Mouse (Mus musculus) cerebellum, postnatal 25 days (tissue): ENCODE data around the gene Itpr2.

Experiments
- DNase-seq, 2 experiments: peaks; one replicate each; pipeline ENCODE4 v3.0.0; 2021; ENCODE audit warnings: mixed read lengths in 2 of 2

Gene Itpr2

DNA sequence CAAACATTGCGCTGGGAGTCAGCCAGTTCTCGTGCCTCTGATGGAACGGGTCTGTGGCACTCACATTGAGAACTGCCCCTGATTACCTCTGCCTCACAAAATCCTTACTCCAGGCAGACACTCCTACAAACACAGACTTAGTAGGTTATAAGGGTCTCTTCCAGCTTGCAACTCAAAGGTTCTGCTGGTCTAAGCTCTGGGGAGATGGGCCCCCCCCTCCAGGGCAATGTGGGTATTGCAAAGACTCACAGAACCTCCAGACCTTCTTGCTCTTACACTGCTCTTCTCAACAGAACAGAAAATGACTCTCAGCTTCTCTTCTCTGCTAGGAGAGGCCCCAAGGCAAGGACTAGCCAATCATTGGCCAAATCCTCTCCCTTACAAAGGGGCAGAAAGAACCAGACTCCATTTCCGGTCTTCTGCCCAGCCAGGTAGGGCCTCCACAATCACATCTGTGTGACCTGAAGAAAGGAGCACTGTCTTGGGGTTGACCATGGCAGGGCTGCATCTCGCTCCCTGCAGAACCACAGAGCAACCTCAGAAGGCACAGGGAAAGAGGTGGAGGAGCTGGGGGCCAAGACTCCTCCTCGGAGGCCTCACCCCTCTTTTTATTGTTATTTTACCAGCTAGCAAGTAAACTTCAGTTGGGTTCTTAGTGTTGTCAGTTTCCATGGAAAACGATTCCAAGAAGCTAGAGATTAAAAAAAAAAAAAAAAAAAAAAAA is 244.9 kb downstream of the Itpr2 start:
- no peak for DNase-seq

DNA sequence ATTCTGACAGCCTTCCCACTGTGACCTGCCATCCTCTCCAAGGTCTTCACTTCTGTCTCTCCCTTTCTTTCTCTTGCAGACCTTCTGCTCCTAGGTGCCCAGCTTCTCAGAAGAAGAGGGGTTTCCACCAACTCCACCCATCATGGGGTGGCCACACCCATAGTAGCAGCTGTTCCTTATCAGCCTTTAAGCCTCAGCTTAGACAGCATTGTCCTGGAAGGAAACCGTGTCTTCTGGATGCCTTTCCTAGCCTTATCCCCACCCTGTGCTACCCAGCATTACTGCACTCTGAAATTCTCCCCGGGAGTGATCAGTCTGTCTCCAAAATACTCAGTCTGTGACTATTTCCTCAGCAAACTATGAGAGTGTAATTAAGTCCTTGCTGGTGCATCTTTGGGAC is 245.6 kb downstream of the Itpr2 start:
- no peak for DNase-seq

DNA sequence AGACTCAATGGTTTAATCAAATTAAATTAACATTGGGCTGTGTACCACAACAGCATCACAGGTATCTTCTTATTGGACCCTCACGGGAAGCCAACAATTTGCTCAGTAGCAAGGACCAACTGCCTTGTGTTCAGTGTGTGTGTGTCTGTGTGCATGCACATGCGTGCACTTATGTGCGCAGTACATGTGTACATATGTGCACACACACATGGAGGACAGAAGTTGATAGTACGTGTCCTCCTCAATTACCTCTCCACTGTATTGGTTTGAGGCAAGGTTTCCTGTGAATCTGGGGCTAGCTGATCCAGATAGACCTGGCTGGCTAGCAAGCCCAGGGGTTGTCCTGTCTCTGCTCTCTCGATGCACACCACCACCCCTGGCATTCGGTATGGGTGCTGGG is 246.4 kb downstream of the Itpr2 start:
- DNase-seq: no peak

DNA sequence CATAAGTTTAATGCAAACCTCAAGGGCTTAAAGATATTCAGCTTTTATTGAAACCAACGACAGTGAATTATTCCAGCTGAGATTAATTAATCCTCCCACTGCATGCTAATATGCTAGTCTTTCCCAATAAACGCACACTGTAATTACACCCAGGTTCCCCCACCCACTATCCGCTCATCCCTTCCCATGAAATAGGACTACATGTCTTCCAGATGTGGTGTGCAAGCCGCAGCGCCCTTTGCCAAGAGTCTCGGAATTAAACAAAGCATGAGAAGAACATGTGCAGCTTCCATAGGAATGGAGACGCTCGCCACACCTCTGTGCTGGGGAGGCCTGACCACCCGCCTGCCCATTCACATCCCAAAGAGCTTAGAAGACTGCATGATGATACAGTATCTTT is 247.1 kb downstream of the Itpr2 start:
- no peak for DNase-seq

DNA sequence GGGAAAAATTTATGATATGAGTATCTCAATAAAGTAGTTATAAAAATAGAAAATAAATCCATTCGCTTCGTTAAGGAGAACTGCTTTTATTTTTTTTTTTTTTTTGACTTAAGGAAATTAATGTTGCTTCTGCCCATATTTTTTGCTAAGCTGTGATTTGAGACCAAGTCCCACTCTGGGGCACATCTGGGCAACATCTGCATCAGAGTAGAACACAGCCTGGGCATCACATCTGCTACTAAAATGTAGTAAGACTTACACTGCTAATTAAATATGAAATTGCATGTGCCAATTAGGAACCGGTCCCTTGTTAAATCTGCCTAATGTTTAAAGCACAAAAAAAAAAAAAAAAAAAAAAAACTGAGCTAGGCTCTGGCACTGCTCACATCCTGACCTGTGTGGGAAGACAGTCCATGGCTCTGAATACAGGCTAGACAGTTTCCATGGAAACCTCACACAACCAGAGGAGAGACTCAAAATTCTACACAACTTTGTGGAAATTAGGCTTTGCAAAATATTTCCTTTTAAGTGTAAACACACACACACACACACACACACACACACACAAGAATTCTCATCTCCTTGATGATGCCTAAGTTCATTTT is 247.7 kb downstream of the Itpr2 start:
- no peak for DNase-seq

DNA sequence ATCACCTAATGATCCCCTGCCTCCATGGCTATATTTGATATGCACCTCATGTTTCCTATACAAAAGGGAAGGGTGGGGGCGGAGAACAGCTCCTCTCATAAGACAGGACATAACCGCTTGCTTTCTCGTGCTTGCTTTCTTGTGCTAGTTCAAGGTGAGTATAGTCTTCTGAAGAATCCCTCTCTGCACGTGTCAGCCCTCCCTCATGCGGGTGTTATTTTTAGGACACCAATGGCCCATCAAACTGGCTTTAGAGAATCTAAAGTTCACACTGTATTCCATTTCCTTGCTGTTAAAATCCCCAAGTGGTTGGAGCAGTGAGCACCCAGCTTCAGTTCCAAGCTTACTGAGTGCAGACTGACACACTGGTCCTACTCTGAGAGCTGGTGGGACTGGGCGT is 252.9 kb downstream of the Itpr2 start:
- no peak for DNase-seq

DNA sequence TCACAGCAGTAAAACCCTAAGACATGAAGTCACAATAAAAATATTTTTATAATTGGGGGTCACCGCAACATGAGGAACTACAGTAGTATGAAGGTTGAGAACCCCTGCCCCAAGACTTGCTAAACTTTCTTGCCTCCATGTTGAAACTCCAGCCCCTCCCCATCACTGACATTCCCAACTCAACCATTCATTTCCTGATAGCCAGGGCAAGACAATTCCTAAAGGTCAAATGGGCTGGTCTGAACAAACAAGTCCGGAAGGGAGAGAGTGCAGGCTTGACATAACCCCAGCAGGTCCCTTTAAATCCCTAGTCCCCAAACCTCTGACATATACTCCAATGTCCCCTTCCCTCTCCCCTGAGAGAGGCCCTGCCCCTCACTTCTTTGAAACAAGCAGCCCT is 253.7 kb downstream of the Itpr2 start:
- DNase-seq: no peak

DNA sequence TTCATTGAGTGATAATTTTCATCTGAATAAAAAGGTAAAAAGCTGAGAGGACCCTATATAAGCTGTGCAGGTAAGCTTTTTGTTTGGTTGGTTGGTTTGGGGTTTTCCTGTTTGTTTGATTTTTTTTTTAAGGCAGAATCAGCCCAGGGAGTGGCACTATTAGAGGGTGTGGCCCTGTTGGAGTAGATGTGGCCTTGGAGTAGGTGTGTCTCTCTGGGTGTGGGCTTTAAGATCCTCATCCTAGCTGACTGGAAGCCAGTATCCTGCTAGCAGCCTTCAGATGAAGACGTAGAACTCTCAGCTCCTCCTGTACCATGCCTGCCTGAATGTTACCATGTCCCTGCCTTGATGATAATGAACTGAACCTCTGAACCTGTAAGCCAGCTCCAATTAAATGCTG is 254.1 kb downstream of the Itpr2 start:
- DNase-seq: no peak

DNA sequence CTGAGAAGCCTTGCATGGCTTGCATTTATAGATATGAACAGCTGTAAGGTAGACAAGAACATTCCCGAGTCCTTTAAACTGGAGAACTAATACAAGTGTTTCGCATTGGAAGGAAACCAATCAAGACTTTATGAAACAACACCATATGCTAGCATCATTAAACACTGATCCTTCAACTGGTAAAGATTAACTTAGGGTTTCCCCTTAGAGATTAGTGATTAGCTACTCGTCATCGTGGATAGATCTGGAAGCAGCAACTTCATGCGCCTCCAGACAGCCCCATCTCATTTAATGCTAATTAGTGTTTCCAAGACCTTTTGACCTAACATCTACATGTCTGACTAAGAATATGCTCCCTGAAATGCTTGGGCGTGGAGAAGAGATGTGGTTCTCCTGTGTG is 255.7 kb downstream of the Itpr2 start:
- DNase-seq: no peak

DNA sequence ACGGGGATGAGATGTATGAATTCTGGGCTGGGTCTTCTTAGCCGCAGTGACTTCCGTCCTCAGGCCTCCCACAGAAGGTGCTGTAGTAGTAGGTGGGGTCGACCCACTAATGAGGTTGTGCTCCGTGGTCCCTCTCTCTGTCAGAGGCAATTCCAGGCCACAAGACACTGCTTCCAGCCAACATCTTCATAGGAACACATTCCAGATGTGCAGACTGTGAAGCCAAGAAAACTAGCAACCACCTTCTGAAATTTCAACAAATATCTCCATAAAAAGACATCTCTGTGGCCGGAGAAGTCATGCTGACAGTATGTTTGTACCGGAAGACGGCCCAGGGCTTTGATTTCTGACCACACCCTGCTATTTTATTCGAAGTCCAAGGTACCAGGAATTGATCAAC is 256.1 kb downstream of the Itpr2 start:
- DNase-seq: no peak

DNA sequence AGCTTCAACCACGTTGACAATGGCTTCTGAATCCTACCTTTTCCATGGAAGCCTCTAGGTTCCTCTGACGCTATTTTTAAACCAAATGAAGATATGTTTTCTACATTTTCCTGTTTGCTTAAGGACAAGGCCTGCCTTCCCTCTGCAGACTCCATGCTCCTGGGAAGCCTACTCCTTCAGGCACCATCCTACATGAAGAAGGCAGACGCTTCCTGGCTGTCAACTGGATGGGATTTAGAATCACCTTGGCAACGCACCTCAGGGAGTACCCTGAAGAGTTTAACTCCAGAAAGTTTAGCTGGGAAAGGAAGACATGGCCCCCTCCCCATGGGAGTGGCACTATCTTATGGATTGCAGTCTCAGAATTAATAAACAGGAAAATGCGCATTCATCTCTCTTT is 259.0 kb downstream of the Itpr2 start:
- no peak for DNase-seq

DNA sequence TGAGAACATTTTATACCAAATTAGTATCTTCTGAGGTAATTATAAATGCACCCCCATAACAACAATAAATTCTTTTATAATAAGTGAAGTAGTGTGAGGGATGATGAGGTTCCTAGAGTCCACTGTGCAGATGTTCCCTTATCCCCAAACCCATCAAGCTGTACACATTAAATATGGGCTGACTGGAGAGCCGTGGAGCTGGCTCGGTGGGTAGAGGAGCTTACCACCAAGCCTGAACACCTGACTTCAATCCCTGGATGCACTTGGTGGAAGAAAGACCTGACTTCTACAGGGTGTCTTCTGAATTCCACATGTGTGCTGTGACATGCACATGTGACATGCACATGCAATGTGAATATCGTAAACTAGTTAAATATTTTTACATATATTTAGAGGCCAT is 260.7 kb downstream of the Itpr2 start:
- no peak for DNase-seq

DNA sequence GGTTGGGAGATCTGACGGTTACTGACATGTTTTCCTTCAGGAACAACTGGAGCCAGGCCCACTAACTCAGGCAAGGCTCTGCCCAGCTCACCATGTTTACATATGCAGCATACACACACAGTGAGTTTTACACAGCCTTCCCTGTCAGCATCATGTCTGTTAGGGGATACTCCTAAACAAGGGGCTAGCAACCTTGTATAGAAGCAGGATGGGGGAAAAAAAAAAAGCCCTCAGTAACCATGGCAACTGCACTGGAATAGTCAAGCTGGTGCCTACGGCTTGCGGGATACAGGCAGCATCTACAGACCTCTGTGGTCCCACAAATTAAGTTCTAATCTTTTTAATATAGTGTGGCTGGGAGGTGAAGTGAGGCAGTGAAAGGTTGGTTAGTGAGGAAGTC is 266.9 kb downstream of the Itpr2 start:
- DNase-seq: no peak

DNA sequence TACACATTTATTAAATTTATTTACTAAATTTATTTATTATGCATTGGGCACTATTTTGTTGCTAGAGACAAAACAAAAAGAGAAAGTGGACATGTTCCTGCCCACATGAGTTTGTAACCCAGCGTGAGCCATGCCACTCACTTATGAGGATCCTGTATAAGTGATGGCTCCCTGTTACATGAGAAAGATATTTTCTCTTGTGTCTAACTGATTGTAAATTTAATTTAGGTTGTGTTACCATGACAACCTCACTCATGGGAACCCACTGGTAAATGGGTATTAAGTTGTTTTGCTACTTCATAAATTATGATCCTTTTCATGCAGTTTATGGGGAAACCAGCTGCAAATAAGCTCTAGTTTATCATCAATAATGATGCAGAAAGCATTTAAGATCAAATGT is 267.6 kb downstream of the Itpr2 start:
- DNase-seq: no peak

DNA sequence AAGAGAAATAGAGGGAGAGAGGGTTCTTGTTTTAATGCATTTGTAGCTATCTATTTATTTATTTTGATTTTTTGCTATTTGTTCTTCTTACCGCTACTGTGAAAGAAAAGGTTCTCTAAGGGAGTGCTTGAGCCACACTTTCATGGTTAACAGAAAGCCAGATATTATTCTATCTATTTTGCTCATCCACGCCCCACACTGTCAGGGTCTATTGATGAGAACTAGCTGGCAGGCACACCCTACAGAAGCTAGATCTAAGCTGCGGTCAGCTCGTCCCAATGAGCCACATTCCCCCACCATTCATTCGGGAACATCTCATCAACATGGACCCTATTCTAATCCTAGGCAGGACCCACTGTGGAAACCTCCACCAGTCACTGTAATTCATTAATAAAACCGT is 271.1 kb downstream of the Itpr2 start:
- DNase-seq: no peak

DNA sequence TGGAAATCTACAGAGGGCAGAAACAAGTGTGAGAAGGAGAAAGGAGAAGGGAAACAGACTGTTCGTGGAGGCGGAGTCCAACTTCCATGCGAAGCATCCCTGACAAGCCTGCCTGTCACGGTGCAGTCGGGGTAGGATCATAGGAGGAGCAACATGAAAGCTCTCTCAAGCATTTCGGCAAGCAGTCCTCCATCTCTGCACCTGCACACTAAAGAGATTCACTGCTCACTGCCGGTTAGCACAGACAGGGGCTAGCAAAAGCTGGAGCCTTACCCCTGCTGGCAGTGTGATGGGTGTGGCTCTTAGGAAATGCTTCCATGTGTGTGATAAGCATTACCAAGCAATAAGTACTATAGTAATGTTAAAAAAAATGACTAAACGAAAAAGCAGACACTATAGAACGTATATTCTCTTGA is 271.6 kb downstream of the Itpr2 start:
- no peak for DNase-seq

DNA sequence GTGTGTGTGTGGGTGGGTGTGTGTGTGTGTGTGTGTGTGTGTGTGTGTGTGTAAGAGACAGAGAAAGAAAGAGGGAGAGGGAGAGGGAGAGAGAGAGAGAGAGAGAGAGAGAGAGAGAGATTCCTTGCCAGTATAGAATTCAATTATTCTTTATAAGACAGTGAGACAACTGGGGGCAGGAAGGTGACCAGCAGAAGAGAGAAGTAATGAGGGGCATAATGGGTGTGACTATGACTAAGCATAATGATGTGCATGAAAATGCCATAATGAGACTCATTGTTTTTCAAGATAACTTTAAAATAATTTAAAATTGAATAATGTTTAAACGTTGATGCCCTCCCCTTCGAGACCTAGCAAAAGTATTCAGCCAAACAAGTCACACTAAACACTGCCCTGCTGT is 272.1 kb downstream of the Itpr2 start:
- no peak for DNase-seq

DNA sequence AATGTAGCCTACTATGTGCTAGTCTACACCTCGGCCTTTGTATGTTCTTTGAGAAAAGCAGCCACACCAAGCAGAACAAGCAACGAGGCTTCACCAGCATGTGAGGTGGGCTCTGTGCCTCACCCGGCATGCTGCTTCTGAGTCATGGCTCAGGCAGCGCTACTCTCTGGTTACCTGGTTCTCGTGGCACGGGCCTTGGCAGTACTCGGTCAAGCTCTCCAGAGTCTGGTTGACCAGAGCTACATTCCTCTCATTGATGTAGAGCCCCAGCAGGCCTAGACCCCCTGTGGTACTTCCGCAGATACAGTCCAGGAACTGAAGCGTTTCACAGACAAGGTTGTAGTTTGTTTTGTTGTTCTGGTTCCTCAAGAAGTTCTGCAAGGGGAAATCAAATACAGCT is 272.5 kb downstream of the Itpr2 start:
- DNase-seq: no peak

DNA sequence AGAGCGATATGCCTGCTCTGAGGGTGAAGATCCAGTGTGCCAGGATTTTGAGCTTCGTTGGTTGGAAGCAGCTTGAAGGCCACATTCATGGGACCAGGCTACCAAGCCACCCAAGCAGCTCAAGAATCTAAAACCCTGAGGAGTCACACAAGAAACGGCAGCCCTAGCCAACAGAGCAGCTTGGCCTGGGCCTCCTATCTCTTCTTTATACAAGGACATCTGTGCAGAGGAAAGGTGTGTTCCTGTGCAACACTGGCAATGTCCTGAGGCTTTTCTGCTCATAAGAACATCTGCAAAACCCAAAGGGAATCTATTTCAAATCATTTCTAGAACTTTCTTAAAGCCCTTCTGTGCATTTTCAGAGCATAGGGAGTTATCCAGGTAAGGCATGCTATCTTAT is 274.0 kb downstream of the Itpr2 start:
- no peak for DNase-seq

DNA sequence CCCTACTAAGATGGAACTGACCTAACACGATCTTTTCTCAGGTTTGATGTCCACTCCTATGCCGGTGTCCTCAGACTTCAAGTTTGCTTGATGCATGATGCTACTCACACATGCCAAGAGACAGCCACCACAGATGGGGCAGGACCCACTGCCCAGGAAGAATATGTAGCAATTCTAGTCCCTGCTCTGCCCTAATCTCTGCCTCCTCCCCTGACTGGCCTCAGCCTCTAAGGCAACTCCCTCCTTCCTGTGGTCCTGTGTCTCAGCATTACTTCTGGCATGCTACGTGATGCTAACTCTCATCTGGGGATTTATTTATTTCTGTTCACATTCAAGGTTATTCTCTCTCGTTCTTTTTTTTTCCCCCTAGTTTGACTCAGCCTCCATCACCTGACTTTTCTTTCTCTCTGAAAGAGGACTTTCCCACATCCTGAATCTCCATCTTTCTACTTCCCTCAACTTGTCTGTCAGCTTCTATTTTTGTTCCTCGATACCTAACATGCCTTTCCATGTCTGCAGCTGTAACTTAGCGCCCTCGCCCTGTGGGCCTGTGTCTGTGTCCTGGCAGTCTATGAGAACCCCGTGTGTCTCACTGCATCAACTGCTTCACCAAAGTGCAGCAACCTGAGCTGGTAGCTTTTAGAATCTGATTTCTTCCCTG is 279.5 kb downstream of the Itpr2 start:
- no peak for DNase-seq

DNA sequence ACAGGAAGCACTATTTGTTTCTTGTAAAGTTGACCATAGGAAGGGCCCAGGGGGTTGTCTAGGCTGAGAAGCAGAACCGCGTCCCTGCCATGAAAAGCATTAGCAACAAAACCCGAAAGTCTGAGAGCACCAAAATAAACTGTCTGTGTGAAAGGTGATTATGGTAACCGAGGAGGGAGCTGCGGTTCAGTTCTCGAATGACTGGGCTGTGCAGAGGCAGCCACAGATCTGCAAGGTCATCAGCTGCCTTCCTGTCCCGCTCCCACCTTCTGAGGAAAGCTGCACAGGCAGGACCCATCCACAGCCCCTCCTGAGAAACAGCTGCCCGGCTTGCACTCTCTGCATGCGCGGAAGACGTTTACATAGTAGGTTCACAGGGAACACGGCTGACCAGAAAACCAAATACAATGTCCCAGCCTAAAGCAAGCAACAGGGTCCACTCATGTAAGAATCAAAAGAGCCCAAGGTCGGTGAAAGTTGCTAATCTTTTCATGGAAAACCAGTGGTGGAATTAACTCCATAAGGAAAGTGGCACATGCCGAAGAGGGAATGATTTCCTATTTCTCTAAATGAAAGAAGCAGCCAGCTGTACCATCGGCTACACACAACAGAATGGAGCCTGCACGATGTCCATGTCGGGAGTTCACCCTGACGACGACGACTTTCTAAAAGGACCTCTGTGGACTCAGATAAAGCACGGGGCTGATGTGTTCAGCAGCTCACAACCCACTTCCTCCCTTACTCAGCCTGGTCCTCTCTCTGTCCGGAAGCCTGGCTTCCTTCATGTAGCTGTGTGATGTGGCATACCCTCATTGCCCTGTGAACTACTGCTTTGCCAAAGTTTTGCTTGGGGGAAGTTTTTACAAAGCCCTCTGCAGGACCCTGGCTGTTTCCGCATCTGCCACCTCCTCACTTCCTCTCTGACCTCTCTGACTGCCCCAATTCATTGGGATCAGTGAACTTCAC is 280.4 kb downstream of the Itpr2 start:
- no peak for DNase-seq

DNA sequence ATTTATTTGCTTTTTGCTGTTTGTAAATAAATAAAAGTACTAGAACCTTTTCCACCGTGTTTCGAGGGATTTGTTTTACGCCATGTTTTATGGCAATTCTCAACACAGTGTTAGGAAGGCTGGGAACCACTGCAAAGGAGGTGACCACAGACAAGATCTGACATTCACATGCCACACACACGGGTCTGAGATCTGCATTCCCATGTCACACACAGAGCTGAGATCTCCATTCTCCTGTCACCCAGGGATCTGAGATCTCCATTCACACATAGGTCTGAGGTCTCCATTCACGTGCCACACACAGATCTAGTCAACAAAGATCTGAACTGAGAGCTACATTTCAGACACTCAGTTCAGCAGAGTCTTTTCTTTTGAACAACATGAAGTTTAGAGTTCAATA is 282.0 kb downstream of the Itpr2 start:
- DNase-seq: no peak

DNA sequence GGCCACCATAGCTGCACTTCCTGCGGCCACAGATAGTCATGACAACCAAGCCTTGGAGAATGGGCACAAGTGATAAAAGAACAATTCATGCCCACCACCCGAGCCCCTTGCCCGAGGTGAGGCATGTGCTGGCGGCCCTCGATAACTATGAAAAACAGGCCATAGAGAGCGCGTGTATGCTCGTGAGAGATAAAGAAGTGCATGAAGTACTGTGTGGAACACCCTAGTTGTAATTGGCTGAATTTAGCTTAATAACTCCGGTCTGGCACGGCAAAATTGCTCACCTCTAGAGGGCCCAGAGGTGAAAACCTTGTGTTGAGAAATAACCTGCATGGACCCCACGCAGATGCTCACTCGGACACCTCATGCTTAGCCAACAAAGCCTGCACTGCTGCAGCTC is 282.5 kb downstream of the Itpr2 start:
- no peak for DNase-seq
